Mouse (Mus musculus) G1E (cell line): ENCODE measurements around the gene Gm9736.

ENCODE experiments used
- CTCF ChIP-seq: IDR thresholded peaks from 2 replicates; pipeline ENCODE4 v1.5.1; 2012; ENCODE audit warnings: low read depth, low read length, inconsistent platforms, mixed read lengths
- GATA1 ChIP-seq: IDR thresholded peaks from 2 replicates; pipeline ENCODE4 v1.6.1; 2012; ENCODE audit warnings: borderline replicate concordance, low read length, inconsistent platforms, mixed read lengths
- GATA2 ChIP-seq: IDR thresholded peaks from 2 replicates; pipeline ENCODE4 v1.6.1; 2012; ENCODE audit warnings: low read depth, low read length, inconsistent platforms, borderline replicate concordance
- POLR2AphosphoS5 ChIP-seq: IDR thresholded peaks from 2 replicates; pipeline ENCODE4 v1.6.1; 2012; ENCODE audit warnings: low read depth, low read length, inconsistent platforms; ENCODE audit not compliant: insufficient replicate concordance
- TAL1 ChIP-seq: conservative IDR thresholded peaks from 2 replicates; pipeline ENCODE4 v1.6.1; 2012; ENCODE audit warnings: low read depth, low read length, inconsistent platforms, mixed read lengths

DNA sequence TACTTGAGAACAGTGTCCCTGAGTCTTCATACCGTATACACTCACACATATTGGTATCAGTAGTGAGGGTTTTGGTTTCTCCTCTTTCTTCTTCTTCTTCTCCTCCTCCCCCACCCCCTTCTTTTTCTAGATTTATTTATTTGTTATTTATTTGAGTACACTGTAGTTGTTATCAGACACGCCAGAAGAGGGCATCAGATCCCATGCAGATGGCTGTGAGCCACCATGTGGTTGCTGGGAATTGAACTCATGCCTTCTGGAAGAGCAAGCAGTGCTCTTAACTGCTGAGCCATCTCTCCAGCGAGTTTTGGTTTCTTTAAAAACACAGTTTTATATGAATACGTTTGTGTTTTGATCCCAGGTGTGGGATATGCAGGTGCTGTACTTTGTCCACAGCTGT lies 22.9 kb downstream of the Gm9736 start:
- no peak for TF ChIP-seq CTCF
- TF ChIP-seq TAL1, result no peak
- TF ChIP-seq GATA2, result no peak
- TF ChIP-seq GATA1, result no peak
- TF ChIP-seq POLR2AphosphoS5, result no peak
